Mouse (Mus musculus) neural tube, embryonic 15.5 days (tissue): ENCODE measurements at regions not wholly inside any gene's neighbourhood (a gene's known extent, or its start where the extent isn't known, plus 50 kb on each side); places are given as distances from the start of the nearest gene placed in this dataset.
A peak's percentile ranks its signal among the peaks of the same experiment; 100 is the strongest.

Experiments used
- ATAC-seq: fragments of 200-750 bp; cut with Nextera tagmentation; 2 replicates; pipeline ENCODE4 v1.8.0; 2017; ENCODE audit warnings: mild to moderate bottlenecking, moderate TSS enrichment, moderate library complexity; ENCODE audit not compliant: low FRiP score
- H3K27ac ChIP-seq: fragments of 300-500 bp; sonication (generic); replicated peaks from 2 replicates; pipeline ENCODE4 v1.5.1; 2015; ENCODE audit warnings: mild to moderate bottlenecking, inconsistent platforms
- H3K27me3 ChIP-seq: fragments of 300-500 bp; sonication (generic); replicated peaks from 2 replicates; pipeline ENCODE4 v1.6.1; 2015; ENCODE audit warnings: inconsistent platforms
- H3K36me3 ChIP-seq: fragments of 300-500 bp; sonication (generic); 2 replicates; pipeline ENCODE4 v1.6.1; 2015; ENCODE audit warnings: inconsistent platforms
- H3K4me1 ChIP-seq: fragments of 300-500 bp; sonication (generic); 2 replicates; pipeline ENCODE4 v1.6.1; 2015; ENCODE audit warnings: inconsistent platforms
- H3K4me2 ChIP-seq: fragments of 300-500 bp; sonication (generic); 2 replicates; pipeline ENCODE4 v1.6.1; 2015; ENCODE audit warnings: inconsistent platforms, mild to moderate bottlenecking, moderate library complexity
- H3K4me3 ChIP-seq: fragments of 300-500 bp; sonication (generic); replicated peaks from 2 replicates; pipeline ENCODE4 v1.5.1; 2015; ENCODE audit warnings: mild to moderate bottlenecking, inconsistent platforms
- H3K9ac ChIP-seq: fragments of 300-500 bp; sonication (generic); replicated peaks from 2 replicates; pipeline ENCODE4 v1.6.1; 2015; ENCODE audit warnings: mild to moderate bottlenecking, inconsistent platforms
- H3K9me3 ChIP-seq: fragments of 300-500 bp; sonication (generic); replicated peaks from 2 replicates; pipeline ENCODE4 v1.6.1; 2016; ENCODE audit warnings: inconsistent platforms
- WGBS: fragments of 180-500 bp; shearing (Covaris S2); methylation state at CpG from one replicate; pipeline ENCODE4 v1.1.7; 2015; ENCODE audit warnings: mixed read lengths; 5-methylcytosine and 5-hydroxymethylcytosine counted together

GRCm38 (mm10) chr8:11981458-11981857 lies 141.2 kb downstream of the Tex29 start:
- H3K4me2 ChIP-seq: no peak overlapping the region
- no peak overlapping the region for H3K27ac ChIP-seq
- WGBS: 90% methylated on average over 2 of the region's 2 CpGs
- peaks cover 33% of the 10 kb centered on the region for H3K27me3 ChIP-seq
- ATAC-seq: no peak
- H3K36me3 ChIP-seq: no peaks in the 10 kb centered on the region
- H3K4me3 ChIP-seq: no peak overlapping the region
- H3K9me3 ChIP-seq: no peaks in the 10 kb centered on the region
- peaks cover 7% of the 10 kb centered on the region; the same call in 1 of the 2 replicates for H3K4me1 ChIP-seq
- H3K9ac ChIP-seq: no peak overlapping the region

- Histone ChIP-seq H3K4me1 (no peaks in the 10 kb centered on the region), H3K4me2 (no peak overlapping the region), H3K9me3 (no peaks in the 10 kb centered on the region), H3K27ac (no peak overlapping the region), H3K9ac (no peak overlapping the region), H3K27me3 (peaks cover 18% of the 10 kb centered on the region; the same call in 1 of the 2 replicates), H3K36me3 (no peaks in the 10 kb centered on the region), H3K4me3 (no peak overlapping the region)
- 80% methylated on average over 20 of the region's 20 CpGs for WGBS
- ATAC-seq: no peak
These were observed 149.8 kb downstream of the Tex29 start for GRCm38 (mm10) chr8:11990024-11990423.

GRCm38 (mm10) chr8:11999736-12000458 lies 159.6 kb downstream of the Tex29 start:
- Histone ChIP-seq H3K36me3 (no peaks in the 10 kb centered on the region), H3K9me3 (no peaks in the 10 kb centered on the region), H3K4me2 (no peak overlapping the region), H3K27ac (no peak overlapping the region), H3K4me3 (no peak overlapping the region), H3K9ac (no peak overlapping the region), H3K4me1 (peaks cover 10% of the 10 kb centered on the region; the same call in 1 of the 2 replicates), H3K27me3 (peaks cover 68% of the 10 kb centered on the region)
- WGBS: 29% methylated on average over 23 of the region's 23 CpGs
- ATAC-seq: peak; percentile 55; the same call in 1 of the 2 replicates

GRCm38 (mm10) chr8:12000459-12000789 lies 160.2 kb downstream of the Tex29 start:
- H3K27me3 ChIP-seq: peaks cover 68% of the 10 kb centered on the region
- WGBS: 13% methylated on average over 2 of the region's 2 CpGs

GRCm38 (mm10) chr8:12004241-12004640 lies 164.0 kb downstream of the Tex29 start:
- H3K27me3 ChIP-seq: peaks cover 52% of the 10 kb centered on the region
- 78% methylated on average over 7 of the region's 7 CpGs for WGBS
- no peaks in the 10 kb centered on the region for H3K36me3 ChIP-seq
- H3K4me1 ChIP-seq: peaks cover 13% of the 10 kb centered on the region; the same call in 1 of the 2 replicates
- H3K9me3 ChIP-seq: no peaks in the 10 kb centered on the region
- H3K4me3 ChIP-seq: no peak overlapping the region
- no peak overlapping the region for H3K9ac ChIP-seq
- ATAC-seq: no peak
- H3K27ac ChIP-seq: no peak overlapping the region
- H3K4me2 ChIP-seq: no peak overlapping the region

More at GRCm38 (mm10) chr8:12000459-12000789, 160.2 kb downstream of the Tex29 start:
- Histone ChIP-seq H3K9me3 (no peaks in the 10 kb centered on the region), H3K4me1 (peaks cover 10% of the 10 kb centered on the region; the same call in 1 of the 2 replicates), H3K4me2 (no peak overlapping the region), H3K9ac (no peak overlapping the region), H3K27ac (no peak overlapping the region), H3K4me3 (no peak overlapping the region), H3K36me3 (no peaks in the 10 kb centered on the region)
- no peak for ATAC-seq

GRCm38 (mm10) chr8:12012769-12013168 lies 172.5 kb downstream of the Tex29 start:
- Histone ChIP-seq H3K9me3 (no peaks in the 10 kb centered on the region), H3K9ac (no peak overlapping the region), H3K27ac (no peak overlapping the region), H3K4me2 (no peak overlapping the region), H3K36me3 (no peaks in the 10 kb centered on the region), H3K27me3 (peaks cover 25% of the 10 kb centered on the region), H3K4me3 (no peak overlapping the region), H3K4me1 (no peaks in the 10 kb centered on the region)
- WGBS: 73% methylated on average over 3 of the region's 3 CpGs
- no peak for ATAC-seq

- H3K4me3 ChIP-seq: no peak overlapping the region
- 84% methylated on average over 7 of the region's 7 CpGs for WGBS
These were observed 177.5 kb downstream of the Tex29 start for GRCm38 (mm10) chr8:12017750-12018149.

GRCm38 (mm10) chr8:12019272-12019671 lies 179.0 kb downstream of the Tex29 start:
- no peak overlapping the region for H3K4me2 ChIP-seq
- WGBS: 92% methylated on average over 9 of the region's 9 CpGs

More at GRCm38 (mm10) chr8:12017750-12018149, 177.5 kb downstream of the Tex29 start:
- Histone ChIP-seq H3K9me3 (no peaks in the 10 kb centered on the region), H3K27ac (no peak overlapping the region), H3K27me3 (peaks cover 14% of the 10 kb centered on the region), H3K4me1 (peaks cover under 1% of the 10 kb centered on the region; the same call in 1 of the 2 replicates), H3K9ac (no peak overlapping the region), H3K4me2 (no peak overlapping the region), H3K36me3 (no peaks in the 10 kb centered on the region)
- no peak for ATAC-seq

GRCm38 (mm10) chr8:12023669-12024390 lies 183.6 kb downstream of the Tex29 start:
- 76% methylated on average over 4 of the region's 4 CpGs for WGBS
- H3K27me3 ChIP-seq: peaks cover 46% of the 10 kb centered on the region
- no peaks in the 10 kb centered on the region for H3K9me3 ChIP-seq

More at GRCm38 (mm10) chr8:12019272-12019671, 179.0 kb downstream of the Tex29 start:
- no peak overlapping the region for H3K27ac ChIP-seq
- H3K27me3 ChIP-seq: peaks cover 21% of the 10 kb centered on the region
- H3K36me3 ChIP-seq: no peaks in the 10 kb centered on the region
- no peaks in the 10 kb centered on the region for H3K9me3 ChIP-seq
- no peak overlapping the region for H3K4me3 ChIP-seq
- ATAC-seq: no peak
- H3K4me1 ChIP-seq: peaks cover 3% of the 10 kb centered on the region; the same call in 1 of the 2 replicates
- H3K9ac ChIP-seq: no peak overlapping the region

GRCm38 (mm10) chr8:12030363-12031116 lies 190.3 kb downstream of the Tex29 start:
- Histone ChIP-seq H3K9ac (no peak overlapping the region), H3K27me3 (peaks cover 45% of the 10 kb centered on the region), H3K27ac (peak overlapping the region; percentile 14; the same call in 1 of the 2 replicates), H3K36me3 (no peaks in the 10 kb centered on the region), H3K9me3 (no peaks in the 10 kb centered on the region), H3K4me2 (peak overlapping the region; percentile 43), H3K4me1 (peaks cover 32% of the 10 kb centered on the region), H3K4me3 (peak overlapping the region; percentile 11)
- 21% methylated on average over 22 of the region's 22 CpGs for WGBS
- ATAC-seq: peak; percentile 80

More at GRCm38 (mm10) chr8:12023669-12024390, 183.6 kb downstream of the Tex29 start:
- no peak for ATAC-seq
- H3K27ac ChIP-seq: no peak overlapping the region
- no peaks in the 10 kb centered on the region for H3K36me3 ChIP-seq
- H3K4me1 ChIP-seq: peaks cover 3% of the 10 kb centered on the region; the same call in 1 of the 2 replicates
- H3K9ac ChIP-seq: no peak overlapping the region
- no peak overlapping the region for H3K4me2 ChIP-seq
- no peak overlapping the region for H3K4me3 ChIP-seq

- WGBS: 56% methylated on average over 3 of the region's 3 CpGs
- no peaks in the 10 kb centered on the region for H3K9me3 ChIP-seq
- no peak overlapping the region for H3K9ac ChIP-seq
- no peak overlapping the region for H3K4me3 ChIP-seq
- no peak overlapping the region for H3K27ac ChIP-seq
- ATAC-seq: no peak
- peaks cover 32% of the 10 kb centered on the region for H3K4me1 ChIP-seq
- no peak overlapping the region for H3K4me2 ChIP-seq
- no peaks in the 10 kb centered on the region for H3K36me3 ChIP-seq
- peaks cover 50% of the 10 kb centered on the region for H3K27me3 ChIP-seq
These were observed 191.5 kb downstream of the Tex29 start for GRCm38 (mm10) chr8:12031796-12032195.
